Mouse (Mus musculus): ENCODE data around the gene Spop. TPM values are rescaled to one million over a fixed set of nuclear protein-coding genes. Genes with fewer than 3 reads are reported as not detected.

The Spop gene
- total and polyA plus RNA-seq, 2 experiments from 2014 or later, result 70.1 to 213 TPM

DNA sequence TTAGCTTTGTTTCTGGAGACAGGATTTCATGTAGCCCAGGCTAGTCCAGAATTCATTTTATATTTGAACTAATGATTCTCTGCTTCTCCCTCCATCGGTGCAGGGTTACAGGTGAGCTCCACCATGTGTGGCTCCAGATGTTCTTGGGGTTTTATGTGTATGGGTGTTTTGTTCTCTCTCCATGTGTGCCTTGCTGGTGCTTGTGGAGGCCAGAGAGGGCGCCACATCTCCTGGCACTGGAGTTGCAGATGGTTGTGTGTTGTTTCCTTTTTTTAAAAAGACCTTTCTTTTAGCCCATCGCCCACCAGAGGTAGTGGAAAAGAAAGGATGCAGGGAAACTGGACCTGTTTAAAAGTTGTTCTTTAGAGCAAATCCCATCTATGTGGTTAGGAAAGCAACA, 114.4 kb downstream of the Spop start:
- no peaks in the 10 kb centered on the region for H3K27me3 ChIP-seq (ENCODE audit: insufficient read depth, low read length)
- H3K4me1 ChIP-seq (ENCODE audit: insufficient read depth), result no peaks in the 10 kb centered on the region
- no peaks in the 10 kb centered on the region for H3K9me3 ChIP-seq (ENCODE audit: low read length)
- H3K9ac ChIP-seq, result no peak overlapping the region
- no peak overlapping the region for H3K4me2 ChIP-seq (ENCODE audit: low read depth)
- DNase-seq (no peak), ATAC-seq (no peak)
- 86% methylated on average over 3 of the region's 3 CpGs for WGBS
- H3K4me3 ChIP-seq (ENCODE audit: low read depth, low read length), result no peak overlapping the region
- 0 out of 2 replicates have a peak, but pooled peaks have one; percentile 16 for TF ChIP-seq CTCF (IDR thresholded peaks at IDR 0.05; ENCODE audit: low read depth)
- no peaks in the 10 kb centered on the region for H3K36me3 ChIP-seq (ENCODE audit: insufficient read depth)
- H3K27ac ChIP-seq (ENCODE audit: low read depth, low read length), result no peak overlapping the region

DNA sequence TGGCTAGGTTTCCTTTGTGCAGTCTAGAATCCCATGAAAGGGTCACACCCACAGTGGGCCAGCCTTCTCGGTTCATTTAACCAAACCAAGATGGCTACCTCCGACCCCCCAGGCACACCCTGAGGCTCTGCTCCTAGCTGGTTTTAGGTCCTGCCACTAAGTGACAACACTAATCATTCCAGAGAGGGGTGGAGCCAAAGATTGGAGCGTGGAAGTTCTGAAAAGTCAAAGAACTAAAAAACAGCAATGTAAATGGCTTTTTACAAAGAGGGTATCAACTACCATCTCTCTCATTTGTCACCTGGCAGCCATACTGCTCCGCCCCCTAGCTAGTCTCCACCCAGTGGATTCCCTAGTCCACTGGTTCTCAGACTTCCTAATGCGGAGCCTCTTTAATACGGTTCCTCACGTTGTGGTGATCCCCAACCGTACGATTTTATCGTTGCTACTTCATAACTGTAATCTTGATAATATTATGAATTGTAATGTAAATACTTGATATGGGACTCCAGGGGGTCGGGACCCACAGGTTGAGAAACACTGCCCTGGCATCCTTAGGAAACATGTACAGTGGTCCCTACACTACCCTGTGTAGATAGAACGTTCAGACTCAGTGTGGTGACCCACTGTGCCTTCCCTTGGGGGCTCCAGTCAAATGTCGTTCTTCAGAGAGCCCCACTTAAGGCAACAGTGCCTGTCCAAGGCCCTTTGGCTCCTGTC, 118.6 kb downstream of the Spop start:
- no peak overlapping the region for H3K4me2 ChIP-seq (ENCODE audit: low read depth)
- no peaks in the 10 kb centered on the region for H3K36me3 ChIP-seq (ENCODE audit: insufficient read depth)
- ATAC-seq (no peak), DNase-seq (no peak)
- H3K9ac ChIP-seq, result no peak overlapping the region
- 73% methylated on average over 13 of the region's 13 CpGs for WGBS
- H3K4me3 ChIP-seq (ENCODE audit: low read depth, low read length), result no peak overlapping the region
- H3K27me3 ChIP-seq (ENCODE audit: insufficient read depth, low read length), result no peaks in the 10 kb centered on the region
- H3K27ac ChIP-seq (ENCODE audit: low read depth, low read length), result no peak overlapping the region
- no peaks in the 10 kb centered on the region for H3K9me3 ChIP-seq (ENCODE audit: low read length)
- no peak for TF ChIP-seq CTCF (IDR thresholded peaks at IDR 0.05; ENCODE audit: low read depth)
- H3K4me1 ChIP-seq (ENCODE audit: insufficient read depth), result no peaks in the 10 kb centered on the region

- no peaks in the 10 kb centered on the region for H3K27me3 ChIP-seq (ENCODE audit: insufficient read depth, low read length)
- peak overlapping the region; percentile 33; the same call in 1 of the 2 replicates for H3K4me2 ChIP-seq (ENCODE audit: low read depth)
- 0 out of 2 replicates have a peak, but pooled peaks cover 5% of the 10 kb centered on the region for H3K4me1 ChIP-seq (ENCODE audit: insufficient read depth)
- no peak overlapping the region for H3K27ac ChIP-seq (ENCODE audit: low read depth, low read length)
- DNase-seq (peak; percentile 89), ATAC-seq (peak; percentile 88)
- no peaks in the 10 kb centered on the region for H3K36me3 ChIP-seq (ENCODE audit: insufficient read depth)
- TF ChIP-seq CTCF (IDR thresholded peaks at IDR 0.05; ENCODE audit: low read depth), result peak; percentile 100
- no peak overlapping the region for H3K9ac ChIP-seq
- H3K9me3 ChIP-seq (ENCODE audit: low read length), result no peaks in the 10 kb centered on the region
- H3K4me3 ChIP-seq (ENCODE audit: low read depth, low read length), result no peak overlapping the region
- 25% methylated on average over 24 of the region's 24 CpGs for WGBS
Measured at GRCm38 (mm10) chr11:95533484-95534160, 119.7 kb downstream of the Spop start.

GRCm38 (mm10) chr11:95538378-95539104, 124.7 kb downstream of the Spop start:
- DNase-seq (peak; percentile 27), ATAC-seq (peak; percentile 30)
- Histone ChIP-seq H3K27ac (ENCODE audit: low read depth, low read length) (no peak overlapping the region), H3K4me1 (ENCODE audit: insufficient read depth) (0 out of 2 replicates have a peak, but pooled peaks cover 5% of the 10 kb centered on the region), H3K9ac (no peak overlapping the region), H3K36me3 (ENCODE audit: insufficient read depth) (no peaks in the 10 kb centered on the region), H3K9me3 (ENCODE audit: low read length) (no peaks in the 10 kb centered on the region), H3K4me2 (ENCODE audit: low read depth) (no peak overlapping the region), H3K27me3 (ENCODE audit: insufficient read depth, low read length) (no peaks in the 10 kb centered on the region), H3K4me3 (ENCODE audit: low read depth, low read length) (no peak overlapping the region)
- no peak for TF ChIP-seq CTCF (IDR thresholded peaks at IDR 0.05; ENCODE audit: low read depth)
- 57% methylated on average over 15 of the region's 15 CpGs for WGBS

DNA sequence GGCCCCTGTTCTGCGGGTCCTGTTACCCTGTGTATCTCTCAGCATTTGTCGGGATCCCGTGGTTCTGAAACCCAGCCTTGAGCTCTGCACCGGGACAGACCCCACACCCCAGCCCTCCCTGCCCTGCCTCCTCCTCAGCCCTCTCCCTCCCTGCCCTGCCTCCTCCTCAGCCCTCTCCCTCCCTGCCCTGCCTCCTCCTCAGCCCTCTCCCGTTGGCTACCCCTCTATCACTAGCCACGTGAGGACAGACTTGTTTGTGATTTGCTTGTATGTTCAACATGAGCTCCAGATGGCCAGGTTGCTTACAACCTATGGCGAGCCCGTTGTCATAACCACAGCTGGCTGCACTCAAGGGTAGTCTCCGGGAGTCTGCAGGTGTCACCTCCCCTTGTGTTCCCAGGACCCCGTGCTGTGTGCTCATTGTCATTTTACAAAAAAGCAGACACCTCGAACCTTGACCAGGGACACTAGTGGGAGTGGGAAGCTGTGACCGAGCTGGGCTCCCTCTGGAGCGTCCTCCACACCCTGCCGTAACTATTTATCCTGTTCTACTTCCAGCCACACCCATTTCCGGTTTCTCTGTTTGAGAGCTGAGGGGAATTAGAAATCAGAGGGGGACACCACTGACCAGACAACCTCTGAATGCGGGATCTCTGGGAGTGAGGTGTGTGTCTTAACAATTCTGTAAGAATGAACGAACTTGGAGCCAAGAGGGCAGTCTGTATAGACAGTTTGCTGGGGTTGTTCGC, 126.9 kb downstream of the Spop start:
- Histone ChIP-seq H3K4me2 (ENCODE audit: low read depth) (no peak overlapping the region), H3K4me3 (ENCODE audit: low read depth, low read length) (no peak overlapping the region)

More for the DNA sequence above, 126.9 kb downstream of the Spop start:
- Histone ChIP-seq H3K27me3 (ENCODE audit: insufficient read depth, low read length) (no peaks in the 10 kb centered on the region), H3K27ac (ENCODE audit: low read depth, low read length) (no peak overlapping the region), H3K9me3 (ENCODE audit: low read length) (no peaks in the 10 kb centered on the region), H3K36me3 (ENCODE audit: insufficient read depth) (no peaks in the 10 kb centered on the region), H3K9ac (no peak overlapping the region), H3K4me1 (ENCODE audit: insufficient read depth) (0 out of 2 replicates have a peak, but pooled peaks cover 5% of the 10 kb centered on the region)
- WGBS, result 40% methylated on average over 18 of the region's 18 CpGs
- no peak for TF ChIP-seq CTCF (IDR thresholded peaks at IDR 0.05; ENCODE audit: low read depth)
- DNase-seq (no peak), ATAC-seq (peak; percentile 45)

Other genes starting within 250 kb of the Spop start
- not detected in 2 replicates for gene Tac4, start 152.6 kb upstream of the Spop start, total RNA-seq (2014; rRNA removed)
- not detected in 2 replicates for gene Tac4, start 152.6 kb upstream of the Spop start, polyA plus RNA-seq (2015; fragmentation: Nextera tagmentation; extraction: Ambion mirVana)
- gene Kat7, start 103.8 kb upstream of the Spop start, total RNA-seq (2014; rRNA removed), result 69.0 and 78.2 TPM in 2 replicates
- gene Kat7, start 103.8 kb upstream of the Spop start, polyA plus RNA-seq (2015; fragmentation: Nextera tagmentation; extraction: Ambion mirVana), result 62.5 and 72.8 TPM in 2 replicates
- gene Fam117a, start 77.1 kb upstream of the Spop start, total RNA-seq (2014; rRNA removed), result 5.5 TPM in 2 replicates
- gene Fam117a, start 77.1 kb upstream of the Spop start, polyA plus RNA-seq (2015; fragmentation: Nextera tagmentation; extraction: Ambion mirVana), result 1.0 and 1.8 TPM in 2 replicates
- 103 and 109 TPM in 2 replicates for gene Slc35b1, start 29.4 kb upstream of the Spop start, total RNA-seq (2014; rRNA removed)
- gene Slc35b1, start 29.4 kb upstream of the Spop start, polyA plus RNA-seq (2015; fragmentation: Nextera tagmentation; extraction: Ambion mirVana), result 160 and 179 TPM in 2 replicates
- gene Nxph3, start 100.5 kb downstream of the Spop start, total RNA-seq (2014; rRNA removed), result 35.7 and 45.8 TPM in 2 replicates
- gene Nxph3, start 100.5 kb downstream of the Spop start, polyA plus RNA-seq (2015; fragmentation: Nextera tagmentation; extraction: Ambion mirVana), result 9.5 and 12.9 TPM in 2 replicates
- 5.8 and 8.2 TPM in 2 replicates for gene Ngfr, start 173.7 kb downstream of the Spop start, total RNA-seq (2014; rRNA removed)
- gene Ngfr, start 173.7 kb downstream of the Spop start, polyA plus RNA-seq (2015; fragmentation: Nextera tagmentation; extraction: Ambion mirVana), result 4.5 and 6.0 TPM in 2 replicates

All from forebrain, postnatal 0 days (tissue).